Mouse (Mus musculus) thymus, adult 2 months (tissue): ENCODE data around the gene Dnah17.

Experiments used
- CTCF ChIP-seq: fragments of 200-500 bp; IDR thresholded peaks from 2 replicates; pipeline ENCODE4 v1.5.1; 2012; ENCODE audit warnings: mild to moderate bottlenecking, control low read depth, low read length, moderate library complexity, borderline replicate concordance; ENCODE audit not compliant: control insufficient read depth, poor library complexity, insufficient read depth; ENCODE audit errors: extremely low read depth
- POLR2A ChIP-seq: fragments of 200-500 bp; IDR thresholded peaks from 2 replicates; pipeline ENCODE4 v1.6.1; 2012; ENCODE audit warnings: mild to moderate bottlenecking, low read length, control low read depth, moderate library complexity; ENCODE audit not compliant: control insufficient read depth, poor library complexity, insufficient read depth; ENCODE audit errors: extremely low read depth

- TF ChIP-seq CTCF (no peak), POLR2A (no peak)
Measured at GRCm38 (mm10) chr11:118142547-118143165, 12.2 kb upstream of the Dnah17 start.
